Mouse (Mus musculus) G1E (cell line): Measurements from ENCODE around the gene Fndc11. TPM values are rescaled to one million over a fixed set of nuclear protein-coding genes. Genes with fewer than 3 reads are reported as not detected.

Experiments
- ATAC-seq: 2 replicates; pipeline ENCODE4 v1.8.0; 2016; ENCODE audit warnings: mild to moderate bottlenecking; ENCODE audit not compliant: insufficient number of reproducible peaks, poor library complexity, low FRiP score, severe bottlenecking; ENCODE audit errors: extremely low read depth
- DNase-seq: peaks from one replicate; pipeline ENCODE4 v3.0.0; 2012; ENCODE audit warnings: low spot score
- H3K27me3 ChIP-seq: 2 replicates; pipeline ENCODE4 v1.6.1; 2012; ENCODE audit warnings: mild to moderate bottlenecking, low read length, inconsistent platforms; ENCODE audit not compliant: insufficient read depth
- H3K36me3 ChIP-seq: replicated peaks from 2 replicates; pipeline ENCODE3; 2012; ENCODE audit warnings: mild to moderate bottlenecking, inconsistent platforms
- H3K4me1 ChIP-seq: 2 replicates; pipeline ENCODE4 v1.6.1; 2012; ENCODE audit warnings: low read depth, low read length, inconsistent platforms, mixed read lengths; ENCODE audit not compliant: insufficient read depth
- H3K4me3 ChIP-seq: 2 replicates; pipeline ENCODE4 v1.5.1; 2012; ENCODE audit warnings: low read depth, mild to moderate bottlenecking, inconsistent platforms, low read length, moderate library complexity, mixed read lengths
- H3K9me3 ChIP-seq: replicated peaks from 2 replicates; pipeline ENCODE4 v1.6.1; 2012; ENCODE audit warnings: inconsistent platforms
- CTCF ChIP-seq: IDR thresholded peaks from 2 replicates; pipeline ENCODE4 v1.5.1; 2012; ENCODE audit warnings: low read depth, low read length, inconsistent platforms, mixed read lengths
- GATA1 ChIP-seq: IDR thresholded peaks from 2 replicates; pipeline ENCODE4 v1.6.1; 2012; ENCODE audit warnings: borderline replicate concordance, low read length, inconsistent platforms, mixed read lengths
- GATA2 ChIP-seq: IDR thresholded peaks from 2 replicates; pipeline ENCODE4 v1.6.1; 2012; ENCODE audit warnings: low read depth, low read length, inconsistent platforms, borderline replicate concordance
- POLR2AphosphoS5 ChIP-seq: IDR thresholded peaks from 2 replicates; pipeline ENCODE4 v1.6.1; 2012; ENCODE audit warnings: low read depth, low read length, inconsistent platforms; ENCODE audit not compliant: insufficient replicate concordance
- TAL1 ChIP-seq: conservative IDR thresholded peaks from 2 replicates; pipeline ENCODE4 v1.6.1; 2012; ENCODE audit warnings: low read depth, low read length, inconsistent platforms, mixed read lengths
- polyA plus RNA-seq: library from polyadenylated mRNA; stranded (reverse); fragments of >175 nt; gene quantifications from 2 replicates; pipeline ENCODE4 v1.2.3, GENCODE M21; 2012
- total RNA-seq, 2 experiments: library from RNA; stranded (forward) in 1 of 2; stranded (reverse) in 1 of 2; fragments of 200-1000 nt in 1 of 2; fragments of >200 nt in 1 of 2; fragmentation: Nextera tagmentation in 1 of 2; gene quantifications; 2 replicates each; pipeline ENCODE4 v1.2.3; 2014 to 2017

Gene Fndc11
- total and polyA plus RNA-seq, 3 experiments, result not detected

DNA sequence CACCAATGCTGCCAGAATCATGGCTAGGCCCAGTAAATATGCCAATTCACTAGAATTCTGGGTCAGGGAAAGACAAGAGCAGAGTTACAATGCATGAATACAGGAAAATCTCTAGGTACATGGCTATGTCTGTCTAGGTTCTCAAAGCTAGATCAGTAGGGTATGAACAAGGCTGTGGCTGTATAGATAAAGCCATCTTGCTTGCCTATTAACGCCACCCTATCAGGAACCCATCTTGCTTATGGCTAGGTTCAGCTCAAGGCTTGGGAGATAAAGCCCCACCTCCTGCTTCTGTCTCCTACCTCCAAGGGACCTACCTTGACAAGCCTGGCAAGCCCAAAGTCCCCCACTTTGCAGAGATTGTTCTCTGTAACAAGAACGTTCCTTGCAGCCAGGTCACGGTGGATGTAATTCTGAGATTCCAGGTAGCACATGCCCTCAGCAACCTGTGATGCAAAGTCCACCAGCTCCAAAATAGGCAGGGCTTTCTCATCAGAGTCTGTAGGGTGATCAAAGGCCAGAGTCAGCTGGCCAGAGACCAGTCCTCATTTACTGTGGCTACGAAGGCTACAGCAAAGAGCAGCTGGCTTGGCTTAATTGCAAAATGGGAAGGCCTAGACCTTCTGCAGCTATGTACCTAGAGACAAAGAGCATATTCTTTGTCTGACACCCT lies 23.0 kb upstream of the Fndc11 start:
- H3K9me3 ChIP-seq, result no peaks in the 10 kb centered on the region
- H3K4me1 ChIP-seq, result no peaks in the 10 kb centered on the region
- no peaks in the 10 kb centered on the region for H3K36me3 ChIP-seq
- DNase-seq (no peak), ATAC-seq (no peak)
- H3K4me3 ChIP-seq, result no peak overlapping the region
- peaks cover 59% of the 10 kb centered on the region for H3K27me3 ChIP-seq
- no peak for TF ChIP-seq POLR2AphosphoS5
- no peak for TF ChIP-seq GATA1
- TF ChIP-seq CTCF, result no peak
- TF ChIP-seq TAL1, result no peak
- no peak for TF ChIP-seq GATA2

DNA sequence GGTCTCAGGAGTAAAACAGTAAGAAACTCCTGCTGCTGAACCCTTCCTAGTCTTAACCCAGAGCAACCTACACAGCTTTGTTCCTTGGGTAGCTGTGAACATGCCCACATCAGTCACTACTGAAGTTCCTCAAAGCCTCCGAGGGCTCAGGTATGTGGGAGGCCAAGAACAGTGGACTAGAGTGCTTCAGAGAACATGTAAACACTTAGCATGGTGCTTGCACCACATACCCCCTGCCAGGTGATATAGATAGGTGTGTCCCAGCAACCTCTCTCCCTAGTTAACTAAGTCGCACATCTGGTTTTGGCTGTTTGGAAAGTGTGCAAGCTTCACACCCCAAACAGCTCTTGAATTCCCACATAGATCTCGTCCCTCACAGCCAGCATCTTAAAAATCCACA lies 18.2 kb upstream of the Fndc11 start:
- Histone ChIP-seq H3K4me3 (no peak overlapping the region), H3K27me3 (peaks cover 69% of the 10 kb centered on the region), H3K36me3 (no peaks in the 10 kb centered on the region), H3K4me1 (peaks cover 9% of the 10 kb centered on the region), H3K9me3 (no peaks in the 10 kb centered on the region)
- DNase-seq, result no peak
- TF ChIP-seq GATA2 (no peak), POLR2AphosphoS5 (no peak), CTCF (no peak), TAL1 (no peak), GATA1 (no peak)
- ATAC-seq, result no peak

DNA sequence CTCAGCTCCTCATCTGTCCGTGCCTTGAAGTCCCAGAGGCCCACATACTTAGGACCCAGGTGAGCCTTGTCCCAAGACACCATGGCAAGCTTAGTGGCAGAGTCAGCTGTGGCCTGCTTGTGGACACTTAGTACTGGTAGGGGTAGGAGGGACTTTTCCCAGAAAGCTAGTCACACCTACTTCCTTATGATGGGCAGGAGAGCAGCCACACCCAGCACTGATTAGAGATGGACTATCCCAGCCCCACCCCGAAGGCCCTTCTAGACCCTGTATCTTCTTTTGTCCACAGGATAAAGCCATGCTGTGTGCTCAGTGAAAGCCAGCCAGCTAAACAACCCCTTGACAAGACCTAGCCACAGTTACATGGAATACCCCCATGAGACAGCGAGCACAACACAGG lies 17.4 kb upstream of the Fndc11 start, which contains the start of gene Ptk6:
Ptk6 (minus strand) TSS at position 368 of the 400 bp plus-strand sequence.
- H3K4me3 ChIP-seq, result no peak within 1 kb of the TSS
- no peak for DNase-seq
- H3K9me3 ChIP-seq, result no peaks in the 10 kb centered on the region
- H3K36me3 ChIP-seq, result no peaks in the 10 kb centered on the region
- peaks cover 9% of the 10 kb centered on the region for H3K4me1 ChIP-seq
- peaks cover 68% of the 10 kb centered on the region for H3K27me3 ChIP-seq
- ATAC-seq, result no peak
- TF ChIP-seq GATA2 (no peak), GATA1 (no peak), POLR2AphosphoS5 (no peak), TAL1 (no peak), CTCF (no peak)

DNA sequence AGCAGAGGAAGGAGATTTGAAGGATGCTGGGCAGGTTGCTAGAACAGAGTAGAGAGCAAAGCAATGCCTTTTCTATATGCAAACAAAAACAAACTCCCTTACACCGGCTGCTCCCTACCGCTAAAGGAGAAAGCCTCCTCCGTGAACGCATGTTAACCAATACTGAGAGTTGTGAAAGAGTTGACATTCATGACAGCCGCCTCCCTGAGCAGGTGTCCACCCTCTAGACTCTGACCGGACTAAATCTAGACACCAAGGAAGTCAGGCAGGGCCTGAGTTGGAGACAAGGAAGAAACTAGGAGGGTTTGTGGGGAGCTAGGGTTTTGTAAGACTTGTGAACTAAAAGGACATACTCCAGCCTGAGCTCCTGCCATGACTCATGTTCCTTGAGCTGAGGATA lies 16.9 kb upstream of the Fndc11 start:
- Histone ChIP-seq H3K27me3 (peaks cover 70% of the 10 kb centered on the region), H3K36me3 (no peaks in the 10 kb centered on the region), H3K9me3 (no peaks in the 10 kb centered on the region), H3K4me1 (peaks cover 9% of the 10 kb centered on the region), H3K4me3 (no peak overlapping the region)
- ATAC-seq, result no peak
- TF ChIP-seq CTCF (no peak), TAL1 (no peak), GATA1 (no peak), GATA2 (no peak), POLR2AphosphoS5 (no peak)
- DNase-seq, result no peak

DNA sequence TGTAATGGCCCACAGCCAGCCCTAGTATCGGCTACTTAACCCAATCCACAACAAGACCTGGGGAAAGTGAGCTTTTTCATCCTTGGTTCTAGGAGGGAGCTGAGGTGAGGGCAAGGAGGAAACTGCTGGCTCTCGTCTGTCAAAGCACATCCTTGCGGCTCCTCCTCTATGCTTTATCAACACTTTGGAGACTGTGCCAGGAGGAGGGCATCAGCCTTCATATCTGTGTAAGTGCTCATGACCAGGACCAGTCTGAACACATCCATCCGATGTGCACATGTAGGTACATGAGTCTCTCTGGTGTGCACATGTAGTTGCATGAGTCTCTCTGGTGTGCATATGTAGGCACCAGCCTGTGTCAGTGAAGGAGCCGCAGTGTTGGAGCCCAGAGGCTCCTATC lies 14.1 kb upstream of the Fndc11 start:
- no peak for ATAC-seq
- Histone ChIP-seq H3K36me3 (no peaks in the 10 kb centered on the region), H3K27me3 (peaks cover 68% of the 10 kb centered on the region), H3K4me3 (no peak overlapping the region), H3K9me3 (no peaks in the 10 kb centered on the region), H3K4me1 (peaks cover 9% of the 10 kb centered on the region)
- no peak for DNase-seq
- TF ChIP-seq CTCF, result no peak
- TF ChIP-seq TAL1, result no peak
- no peak for TF ChIP-seq POLR2AphosphoS5
- no peak for TF ChIP-seq GATA2
- TF ChIP-seq GATA1, result no peak

DNA sequence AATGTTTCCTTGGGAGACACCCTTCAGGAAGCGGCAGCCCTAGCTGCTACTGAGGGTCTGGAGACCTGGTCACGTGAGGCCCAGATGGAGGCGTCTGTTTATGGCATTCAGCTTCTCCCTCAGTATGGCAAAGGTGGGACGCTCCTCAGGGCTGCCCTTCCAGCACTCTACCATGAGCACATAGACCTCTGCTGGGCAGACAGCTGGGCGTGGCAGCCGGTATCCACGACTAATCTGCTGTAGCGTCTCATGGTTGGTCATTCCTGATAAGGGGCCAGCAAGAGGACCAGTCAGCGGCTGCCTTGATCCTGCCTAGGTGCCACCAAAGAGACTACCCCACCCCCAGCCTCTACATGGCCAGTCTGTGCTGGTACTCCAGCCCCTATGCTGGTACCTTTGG lies 13.7 kb upstream of the Fndc11 start:
- peaks cover 68% of the 10 kb centered on the region for H3K27me3 ChIP-seq
- ATAC-seq (no peak; the same call in 1 of the 2 replicates), DNase-seq (no peak)
- H3K9me3 ChIP-seq, result no peaks in the 10 kb centered on the region
- H3K4me3 ChIP-seq, result no peak overlapping the region
- H3K36me3 ChIP-seq, result no peaks in the 10 kb centered on the region
- TF ChIP-seq CTCF (no peak), GATA2 (no peak), TAL1 (no peak)
- H3K4me1 ChIP-seq, result peaks cover 9% of the 10 kb centered on the region

DNA sequence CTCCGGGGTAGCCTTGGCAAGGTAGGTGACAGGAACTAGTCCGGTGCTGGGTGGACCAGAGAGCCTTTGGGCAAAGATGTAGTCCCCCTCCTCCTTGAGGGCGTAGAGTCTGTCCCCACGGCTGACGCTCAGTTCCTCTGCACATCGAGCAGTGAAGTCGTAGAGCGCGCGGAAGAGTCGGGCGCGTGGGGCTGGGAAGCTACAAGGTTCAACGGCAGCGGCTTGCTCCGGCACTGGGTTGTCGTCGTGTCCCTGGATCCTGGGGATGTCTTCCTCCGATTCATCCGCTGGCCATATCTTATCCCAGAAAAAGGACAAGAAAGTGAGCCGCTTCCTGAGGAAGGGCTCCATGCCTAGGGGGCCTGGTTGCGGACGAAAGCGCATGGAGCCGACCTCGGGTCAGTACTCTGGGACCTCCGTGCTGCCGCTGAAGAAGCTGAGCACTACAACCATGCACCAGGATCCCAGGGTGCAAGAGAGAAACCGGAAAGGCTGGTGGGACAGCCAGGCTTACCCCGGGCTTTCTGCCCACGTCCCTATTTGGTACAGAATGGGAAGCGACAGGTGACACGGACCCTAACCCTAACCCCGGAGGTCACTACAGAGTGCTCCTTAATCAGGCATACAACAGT lies 7.3 kb upstream of the Fndc11 start:
- Histone ChIP-seq H3K27me3 (peaks cover 54% of the 10 kb centered on the region), H3K9me3 (no peaks in the 10 kb centered on the region), H3K4me1 (no peaks in the 10 kb centered on the region), H3K36me3 (no peaks in the 10 kb centered on the region), H3K4me3 (no peak overlapping the region)
- DNase-seq, result no peak
- ATAC-seq, result no peak
- TF ChIP-seq GATA2 (no peak), CTCF (no peak), POLR2AphosphoS5 (no peak)
